Mouse (Mus musculus) G1E (cell line): Measurements from ENCODE around the gene Cic. TPM values are rescaled to one million over a fixed set of nuclear protein-coding genes. Genes with fewer than 3 reads are reported as not detected.
A peak's percentile ranks its signal among the peaks of the same experiment; 100 is the strongest.

ENCODE experiments used
- ATAC-seq: 2 replicates; pipeline ENCODE4 v1.8.0; 2016; ENCODE audit warnings: mild to moderate bottlenecking; ENCODE audit not compliant: insufficient number of reproducible peaks, poor library complexity, low FRiP score, severe bottlenecking; ENCODE audit errors: extremely low read depth
- DNase-seq: peaks from one replicate; pipeline ENCODE4 v3.0.0; 2012; ENCODE audit warnings: low spot score
- H3K27me3 ChIP-seq: 2 replicates; pipeline ENCODE4 v1.6.1; 2012; ENCODE audit warnings: mild to moderate bottlenecking, low read length, inconsistent platforms; ENCODE audit not compliant: insufficient read depth
- H3K36me3 ChIP-seq: replicated peaks from 2 replicates; pipeline ENCODE3; 2012; ENCODE audit warnings: mild to moderate bottlenecking, inconsistent platforms
- H3K4me1 ChIP-seq: 2 replicates; pipeline ENCODE4 v1.6.1; 2012; ENCODE audit warnings: low read depth, low read length, inconsistent platforms, mixed read lengths; ENCODE audit not compliant: insufficient read depth
- H3K4me3 ChIP-seq: 2 replicates; pipeline ENCODE4 v1.5.1; 2012; ENCODE audit warnings: low read depth, mild to moderate bottlenecking, inconsistent platforms, low read length, moderate library complexity, mixed read lengths
- H3K9me3 ChIP-seq: replicated peaks from 2 replicates; pipeline ENCODE4 v1.6.1; 2012; ENCODE audit warnings: inconsistent platforms
- CTCF ChIP-seq: IDR thresholded peaks from 2 replicates; pipeline ENCODE4 v1.5.1; 2012; ENCODE audit warnings: low read depth, low read length, inconsistent platforms, mixed read lengths
- GATA1 ChIP-seq: IDR thresholded peaks from 2 replicates; pipeline ENCODE4 v1.6.1; 2012; ENCODE audit warnings: borderline replicate concordance, low read length, inconsistent platforms, mixed read lengths
- GATA2 ChIP-seq: IDR thresholded peaks from 2 replicates; pipeline ENCODE4 v1.6.1; 2012; ENCODE audit warnings: low read depth, low read length, inconsistent platforms, borderline replicate concordance
- POLR2AphosphoS5 ChIP-seq: IDR thresholded peaks from 2 replicates; pipeline ENCODE4 v1.6.1; 2012; ENCODE audit warnings: low read depth, low read length, inconsistent platforms; ENCODE audit not compliant: insufficient replicate concordance
- TAL1 ChIP-seq: conservative IDR thresholded peaks from 2 replicates; pipeline ENCODE4 v1.6.1; 2012; ENCODE audit warnings: low read depth, low read length, inconsistent platforms, mixed read lengths
- polyA plus RNA-seq: library from polyadenylated mRNA; stranded (reverse); fragments of >175 nt; gene quantifications from 2 replicates; pipeline ENCODE4 v1.2.3, GENCODE M21; 2012
- total RNA-seq, 2 experiments: library from RNA; stranded (forward) in 1 of 2; stranded (reverse) in 1 of 2; fragments of 200-1000 nt in 1 of 2; fragments of >200 nt in 1 of 2; fragmentation: Nextera tagmentation in 1 of 2; gene quantifications; 2 replicates each; pipeline ENCODE4 v1.2.3; 2014 to 2017

The Cic gene
- total and polyA plus RNA-seq, 3 experiments: 32.2 to 382 (median 160) TPM

DNA sequence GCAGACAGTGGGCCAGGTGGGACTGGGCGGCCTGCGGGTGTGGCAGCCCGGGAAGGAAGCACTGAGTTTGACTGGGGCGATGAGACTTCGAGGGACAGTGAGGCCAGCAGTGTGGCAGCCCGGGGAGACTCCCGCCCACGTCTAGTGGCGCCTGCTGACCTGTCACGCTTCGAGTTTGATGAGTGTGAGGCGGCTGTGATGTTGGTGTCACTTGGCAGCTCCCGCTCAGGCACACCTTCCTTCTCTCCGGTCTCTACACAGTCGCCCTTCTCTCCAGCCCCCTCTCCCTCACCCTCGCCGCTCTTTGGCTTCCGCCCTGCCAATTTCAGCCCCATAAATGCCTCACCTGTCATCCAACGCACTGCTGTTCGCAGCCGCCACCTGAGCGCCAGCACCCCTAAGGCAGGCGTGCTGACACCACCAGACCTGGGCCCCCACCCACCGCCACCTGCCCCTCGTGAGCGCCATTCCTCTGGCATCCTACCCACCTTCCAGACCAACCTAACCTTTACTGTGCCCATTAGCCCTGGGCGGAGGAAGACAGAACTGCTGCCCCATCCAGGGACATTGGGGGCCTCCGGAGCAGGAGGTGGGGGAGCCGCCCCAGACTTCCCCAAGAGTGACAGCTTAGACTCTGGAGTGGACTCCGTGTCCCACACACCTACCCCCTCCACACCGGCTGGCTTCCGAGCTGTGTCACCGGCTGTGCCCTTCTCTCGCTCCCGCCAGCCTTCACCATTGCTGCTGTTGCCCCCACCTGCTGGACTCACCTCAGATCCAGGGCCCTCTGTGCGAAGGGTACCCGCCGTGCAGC lies 5.1 kb downstream of the Cic start:
- TF ChIP-seq CTCF (no peak), POLR2AphosphoS5 (no peak), GATA1 (no peak), GATA2 (no peak)
- peaks cover 92% of the 10 kb centered on the region for H3K4me1 ChIP-seq
- peak overlapping the region; percentile 65; the same call in 1 of the 2 replicates for H3K4me3 ChIP-seq
- no peak for ATAC-seq
- peaks cover 75% of the 10 kb centered on the region for H3K36me3 ChIP-seq
- H3K27me3 ChIP-seq: no peaks in the 10 kb centered on the region
- DNase-seq: no peak
- H3K9me3 ChIP-seq: no peaks in the 10 kb centered on the region

DNA sequence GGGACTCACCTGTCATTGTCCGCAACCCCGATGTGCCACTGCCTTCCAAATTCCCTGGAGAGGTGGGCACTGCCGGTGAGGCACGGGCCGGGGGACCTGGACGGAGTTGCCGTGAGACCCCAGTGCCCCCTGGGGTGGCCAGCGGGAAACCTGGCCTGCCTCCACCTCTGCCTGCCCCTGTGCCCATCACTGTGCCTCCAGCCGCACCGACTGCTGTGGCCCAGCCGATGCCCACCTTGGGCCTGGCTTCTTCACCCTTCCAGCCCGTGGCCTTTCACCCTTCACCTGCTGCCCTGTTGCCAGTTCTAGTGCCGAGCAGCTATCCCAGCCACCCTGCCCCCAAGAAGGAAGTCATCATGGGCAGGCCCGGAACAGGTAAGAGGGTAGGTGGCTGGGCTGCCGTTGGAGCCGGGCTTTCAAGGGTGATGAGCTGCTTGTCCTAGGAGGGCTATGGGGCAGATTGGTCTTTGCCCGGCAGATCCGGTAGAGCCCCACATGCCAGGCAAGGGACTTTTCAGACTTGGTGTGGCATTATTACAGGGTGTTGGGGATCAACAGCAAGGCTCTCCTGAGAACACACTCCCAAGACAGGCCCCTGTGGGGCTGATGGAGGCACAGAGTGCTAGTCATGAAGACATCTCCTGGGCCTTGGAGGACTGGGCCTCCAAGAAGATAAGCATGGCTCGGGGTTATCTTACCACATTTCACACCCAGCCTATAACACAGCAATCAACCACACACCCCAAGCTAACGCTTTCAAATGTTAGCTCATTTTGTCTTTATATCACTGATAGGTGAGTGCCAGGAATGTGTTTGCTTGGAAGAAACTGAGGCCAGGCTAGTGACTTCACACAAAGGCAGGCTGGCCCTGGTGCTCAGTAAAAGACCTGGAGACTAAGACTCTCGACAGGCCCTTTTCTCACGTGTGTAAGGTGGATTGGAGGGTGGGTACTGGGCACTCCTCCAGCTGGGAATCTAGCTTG lies 6.0 kb downstream of the Cic start:
- no peak for ATAC-seq
- Histone ChIP-seq H3K9me3 (no peaks in the 10 kb centered on the region), H3K27me3 (no peaks in the 10 kb centered on the region), H3K4me1 (peaks cover 98% of the 10 kb centered on the region), H3K4me3 (peak overlapping the region; percentile 65; the same call in 1 of the 2 replicates), H3K36me3 (peaks cover 76% of the 10 kb centered on the region)
- peak; percentile 44 for DNase-seq
- TF ChIP-seq TAL1 (no peak), CTCF (no peak), GATA2 (no peak), GATA1 (no peak), POLR2AphosphoS5 (no peak)

DNA sequence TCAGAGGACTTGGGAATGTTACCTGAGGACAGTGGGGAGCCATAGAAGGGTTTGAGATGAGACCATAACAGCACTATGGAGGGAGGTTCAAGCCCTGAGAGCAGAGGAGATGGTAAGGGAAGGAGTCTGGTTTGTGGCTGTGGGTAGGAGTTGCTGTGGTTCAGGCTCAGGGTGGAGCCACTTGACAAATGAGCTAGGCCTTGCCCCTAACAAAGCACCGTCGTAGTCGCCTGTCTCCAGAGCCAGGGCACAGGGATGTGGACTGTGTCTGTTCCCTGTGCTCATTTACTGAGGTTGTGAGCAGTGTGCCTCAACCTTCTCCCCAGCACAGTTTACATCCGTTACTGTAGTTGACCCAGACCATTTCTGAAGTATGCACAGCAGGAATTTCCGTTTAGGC lies 7.1 kb downstream of the Cic start:
- Histone ChIP-seq H3K9me3 (no peaks in the 10 kb centered on the region), H3K36me3 (peaks cover 76% of the 10 kb centered on the region), H3K4me3 (peak overlapping the region; percentile 39; the same call in 1 of the 2 replicates), H3K27me3 (no peaks in the 10 kb centered on the region), H3K4me1 (peaks cover 97% of the 10 kb centered on the region)
- TF ChIP-seq TAL1 (no peak), POLR2AphosphoS5 (no peak), CTCF (no peak), GATA1 (no peak), GATA2 (no peak)
- peak; percentile 46 for DNase-seq
- ATAC-seq: no peak

DNA sequence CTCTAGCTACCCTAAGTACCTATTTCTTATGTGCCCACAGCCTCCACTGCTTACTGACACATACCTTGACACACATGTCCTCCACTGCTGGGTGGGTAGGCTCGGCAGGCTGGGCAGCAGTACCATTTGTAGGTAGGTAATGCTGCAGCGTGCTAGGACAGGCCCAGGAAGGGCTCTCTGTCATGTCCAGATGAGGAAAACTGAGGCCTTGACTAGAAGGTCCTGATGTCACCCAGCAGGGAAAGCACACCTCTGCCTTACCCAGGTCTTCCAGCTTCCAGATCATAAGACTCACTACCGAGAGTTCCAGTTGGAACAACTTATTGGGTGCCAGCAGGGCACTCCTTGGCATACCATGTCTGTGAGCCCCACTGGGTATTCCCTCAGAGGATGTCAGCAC lies 7.5 kb downstream of the Cic start:
- Histone ChIP-seq H3K9me3 (no peaks in the 10 kb centered on the region), H3K4me1 (peaks cover 97% of the 10 kb centered on the region), H3K36me3 (peaks cover 72% of the 10 kb centered on the region), H3K4me3 (peak overlapping the region; percentile 39; the same call in 1 of the 2 replicates), H3K27me3 (no peaks in the 10 kb centered on the region)
- TF ChIP-seq TAL1: no peak
- no peak for TF ChIP-seq CTCF
- no peak for TF ChIP-seq GATA1
- no peak for TF ChIP-seq GATA2
- TF ChIP-seq POLR2AphosphoS5: no peak
- no peak for ATAC-seq
- no peak for DNase-seq

- no peak for ATAC-seq
- no peaks in the 10 kb centered on the region for H3K27me3 ChIP-seq
- peak overlapping the region; percentile 61; the same call in 1 of the 2 replicates for H3K4me3 ChIP-seq
- H3K36me3 ChIP-seq: peaks cover 68% of the 10 kb centered on the region
- TF ChIP-seq TAL1 (no peak), GATA1 (no peak), CTCF (no peak)
- peaks cover 97% of the 10 kb centered on the region for H3K4me1 ChIP-seq
- no peaks in the 10 kb centered on the region for H3K9me3 ChIP-seq
- no peak for DNase-seq
These were observed 8.2 kb downstream of the Cic start for GRCm38 (mm10) chr7:25275555-25276298.
